Mouse (Mus musculus): Measurements from ENCODE around the gene Nr1i3. TPM values are rescaled to one million over a fixed set of nuclear protein-coding genes. Genes with fewer than 3 reads are reported as not detected.
A peak's percentile ranks its signal among the peaks of the same experiment; 100 is the strongest.

The Nr1i3 gene
- polyA plus RNA-seq, 1 experiment: 0.16 TPM

GRCm38 (mm10) chr1:171265971-171266744 is 52.4 kb downstream of the Nr1i3 start:
- no peak overlapping the region for H3K27ac ChIP-seq (ENCODE audit: control insufficient read depth, insufficient read depth, low read depth, low read length)
- H3K27me3 ChIP-seq (ENCODE audit: control insufficient read depth, insufficient read depth, low read length): no peaks in the 10 kb centered on the region
- TF ChIP-seq CTCF (IDR thresholded peaks at IDR 0.05; ENCODE audit: control insufficient read depth, insufficient read depth, insufficient replicate concordance, low read depth, low read length) (no peak), POLR2A (IDR thresholded peaks at IDR 0.05; ENCODE audit: control insufficient read depth, low read depth, low read length) (no peak)
- H3K36me3 ChIP-seq (ENCODE audit: control insufficient read depth, insufficient read depth, low read length): no peaks in the 10 kb centered on the region
- no peak overlapping the region for H3K4me3 ChIP-seq (ENCODE audit: control insufficient read depth, low read depth, low read length)
- peaks cover 8% of the 10 kb centered on the region for H3K4me1 ChIP-seq (ENCODE audit: control insufficient read depth, insufficient read depth, low read length)

GRCm38 (mm10) chr1:171268341-171268740 is 54.6 kb downstream of the Nr1i3 start:
- H3K4me3 ChIP-seq (ENCODE audit: control insufficient read depth, low read depth, low read length): no peak overlapping the region
- no peaks in the 10 kb centered on the region for H3K27me3 ChIP-seq (ENCODE audit: control insufficient read depth, insufficient read depth, low read length)
- H3K4me1 ChIP-seq (ENCODE audit: control insufficient read depth, insufficient read depth, low read length): peaks cover 9% of the 10 kb centered on the region
- H3K27ac ChIP-seq (ENCODE audit: control insufficient read depth, insufficient read depth, low read depth, low read length): no peak overlapping the region
- no peaks in the 10 kb centered on the region for H3K36me3 ChIP-seq (ENCODE audit: control insufficient read depth, insufficient read depth, low read length)
- TF ChIP-seq CTCF (IDR thresholded peaks at IDR 0.05; ENCODE audit: control insufficient read depth, insufficient read depth, insufficient replicate concordance, low read depth, low read length): no peak
- no peak for TF ChIP-seq POLR2A (IDR thresholded peaks at IDR 0.05; ENCODE audit: control insufficient read depth, low read depth, low read length)

GRCm38 (mm10) chr1:171269848-171270572 is 56.2 kb downstream of the Nr1i3 start, which contains the start of gene B4galt3:
Gene B4galt3 (plus strand): TSS chr1:171270328.
- TF ChIP-seq CTCF (IDR thresholded peaks at IDR 0.05; ENCODE audit: control insufficient read depth, insufficient read depth, insufficient replicate concordance, low read depth, low read length) (no peak), POLR2A (IDR thresholded peaks at IDR 0.05; ENCODE audit: control insufficient read depth, low read depth, low read length) (peak; percentile 95)
- peaks cover 2% of the 10 kb centered on the region for H3K36me3 ChIP-seq (ENCODE audit: control insufficient read depth, insufficient read depth, low read length)
- H3K27me3 ChIP-seq (ENCODE audit: control insufficient read depth, insufficient read depth, low read length): no peaks in the 10 kb centered on the region
- H3K4me3 ChIP-seq (ENCODE audit: control insufficient read depth, low read depth, low read length): peak within 1 kb of the TSS; percentile 94
- peaks cover 9% of the 10 kb centered on the region for H3K4me1 ChIP-seq (ENCODE audit: control insufficient read depth, insufficient read depth, low read length)
- H3K27ac ChIP-seq (ENCODE audit: control insufficient read depth, insufficient read depth, low read depth, low read length): peak within 1 kb of the TSS; percentile 80

Other genes starting within 250 kb of the Nr1i3 start
- 5.6 and 5.9 TPM in 2 replicates for gene Fcgr2b, start 237.4 kb upstream of the Nr1i3 start, polyA plus RNA-seq (2012; rRNA removed)
- gene Fcgr4, start 195.1 kb upstream of the Nr1i3 start, polyA plus RNA-seq (2012; rRNA removed): not detected in 2 replicates
- gene Fcgr3, start 149.0 kb upstream of the Nr1i3 start, polyA plus RNA-seq (2012; rRNA removed): 30.9 and 52.1 TPM in 2 replicates
- 309 and 314 TPM in 2 replicates for gene Cfap126, start 100.1 kb upstream of the Nr1i3 start, polyA plus RNA-seq (2012; rRNA removed)
- gene Sdhc, start 63.4 kb upstream of the Nr1i3 start, polyA plus RNA-seq (2012; rRNA removed): 85.3 and 105 TPM in 2 replicates
- gene Mpz, start 63.3 kb upstream of the Nr1i3 start, polyA plus RNA-seq (2012; rRNA removed): 2.8 and 3.0 TPM in 2 replicates
- 2.9 and 4.6 TPM in 2 replicates for gene Pcp4l1, start 17.7 kb upstream of the Nr1i3 start, polyA plus RNA-seq (2012; rRNA removed)
- gene Tomm40l, start 8.5 kb downstream of the Nr1i3 start, polyA plus RNA-seq (2012; rRNA removed): 4.5 and 6.5 TPM in 2 replicates
- gene Apoa2, start 11.1 kb downstream of the Nr1i3 start, polyA plus RNA-seq (2012; rRNA removed): 8.0 and 8.3 TPM in 2 replicates
- gene Fcer1g, start 20.4 kb downstream of the Nr1i3 start, polyA plus RNA-seq (2012; rRNA removed): 5.8 and 8.2 TPM in 2 replicates
- gene Adamts4, start 36.5 kb downstream of the Nr1i3 start, polyA plus RNA-seq (2012; rRNA removed): 0.52 and 1.0 TPM in 2 replicates
- 86.0 and 91.4 TPM in 2 replicates for gene Ndufs2, start 37.4 kb downstream of the Nr1i3 start, polyA plus RNA-seq (2012; rRNA removed)
- gene B4galt3, start 56.4 kb downstream of the Nr1i3 start, polyA plus RNA-seq (2012; rRNA removed): 25.0 and 32.3 TPM in 2 replicates
- 7.1 and 8.7 TPM in 2 replicates for gene Ppox, start 67.2 kb downstream of the Nr1i3 start, polyA plus RNA-seq (2012; rRNA removed)
- gene Usp21, start 74.0 kb downstream of the Nr1i3 start, polyA plus RNA-seq (2012; rRNA removed): 38.4 and 38.7 TPM in 2 replicates
- 19.1 and 20.0 TPM in 2 replicates for gene Ufc1, start 81.1 kb downstream of the Nr1i3 start, polyA plus RNA-seq (2012; rRNA removed)
- 158 and 176 TPM in 2 replicates for gene Dedd, start 115.2 kb downstream of the Nr1i3 start, polyA plus RNA-seq (2012; rRNA removed)
- gene Nit1, start 131.7 kb downstream of the Nr1i3 start, polyA plus RNA-seq (2012; rRNA removed): 74.2 and 82.8 TPM in 2 replicates
- 23.9 and 25.8 TPM in 2 replicates for gene Pfdn2, start 131.7 kb downstream of the Nr1i3 start, polyA plus RNA-seq (2012; rRNA removed)
- gene Klhdc9, start 146.8 kb downstream of the Nr1i3 start, polyA plus RNA-seq (2012; rRNA removed): 10.6 and 10.9 TPM in 2 replicates
- 6.5 and 8.5 TPM in 2 replicates for gene Nectin4, start 156.1 kb downstream of the Nr1i3 start, polyA plus RNA-seq (2012; rRNA removed)
- 8.0 and 11.5 TPM in 2 replicates for gene Arhgap30, start 175.0 kb downstream of the Nr1i3 start, polyA plus RNA-seq (2012; rRNA removed)
- gene Usf1, start 197.3 kb downstream of the Nr1i3 start, polyA plus RNA-seq (2012; rRNA removed): 24.4 and 28.8 TPM in 2 replicates
- 0.82 and 1.4 TPM in 2 replicates for gene Tstd1, start 204.9 kb downstream of the Nr1i3 start, polyA plus RNA-seq (2012; rRNA removed)
- gene F11r, start 223.6 kb downstream of the Nr1i3 start, polyA plus RNA-seq (2012; rRNA removed): 20.2 and 28.6 TPM in 2 replicates